Mouse (Mus musculus) bone marrow, adult 2 months (tissue): Measurements from ENCODE around the gene Bmpr1a.

Experiments used
- CTCF ChIP-seq: fragments of 200-500 bp; IDR thresholded peaks from 2 replicates; pipeline ENCODE4 v1.5.1; 2011; ENCODE audit warnings: low read length, control low read depth; ENCODE audit not compliant: control insufficient read depth, insufficient read depth
- POLR2A ChIP-seq: fragments of 200-500 bp; IDR thresholded peaks from 2 replicates; pipeline ENCODE4 v1.6.1; 2011; ENCODE audit warnings: low read depth, mild to moderate bottlenecking, control low read depth, low read length, borderline replicate concordance; ENCODE audit not compliant: control insufficient read depth

DNA sequence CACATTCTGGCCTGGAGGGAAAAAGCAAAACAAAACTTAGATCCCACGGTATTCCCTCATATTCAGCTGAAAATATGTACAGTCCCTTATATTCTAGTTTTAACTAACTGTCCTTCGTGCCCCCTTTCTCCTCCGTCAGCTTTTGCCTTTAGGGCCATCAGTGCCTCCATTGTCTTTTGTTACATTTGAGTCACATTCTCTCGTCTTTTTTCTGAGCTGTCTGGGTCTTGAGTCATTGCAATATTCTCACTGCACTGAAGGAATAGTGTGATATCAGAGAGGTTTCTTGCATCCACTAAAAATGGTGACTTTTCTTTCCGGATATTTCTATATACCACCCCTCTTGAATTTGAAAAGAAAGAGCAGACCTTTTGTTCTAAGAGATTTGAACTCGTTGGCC lies 618 bp upstream of the Bmpr1a start:
- TF ChIP-seq CTCF (no peak), POLR2A (no peak)
